Mouse (Mus musculus) cerebellum, postnatal 36 days (tissue): ENCODE data around the gene Tmc3.

Source experiments
- DNase-seq, 2 experiments: peaks; one replicate each; pipeline ENCODE4 v3.0.0; 2021 to 2022; ENCODE audit warnings: mixed read lengths in 2 of 2

The Tmc3 gene

GRCm38 (mm10) chr7:83598997-83599912 lies 14.5 kb downstream of the Tmc3 start:
- no peak for DNase-seq

DNA sequence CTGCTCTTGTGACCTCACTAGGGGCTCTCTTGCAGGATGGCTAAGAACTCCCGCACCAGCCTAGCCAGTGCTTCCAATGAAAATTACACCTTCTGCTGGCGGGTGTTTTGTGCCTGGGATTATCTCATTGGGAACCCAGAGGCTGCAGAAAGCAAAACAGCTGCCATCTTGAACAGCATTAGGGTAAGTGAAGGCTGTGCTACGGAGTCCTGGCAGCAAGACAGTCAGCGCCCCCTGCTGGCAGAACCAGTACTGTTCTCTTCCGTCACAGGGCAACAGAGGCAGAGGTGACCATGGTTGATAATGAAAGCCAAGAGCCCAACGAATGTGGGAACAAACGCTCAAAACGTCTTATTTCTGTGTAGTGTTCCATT lies 15.2 kb downstream of the Tmc3 start:
- DNase-seq, result peak; percentile 43 to 53

- no peak for DNase-seq
Observed at GRCm38 (mm10) chr7:83604180-83604944, 19.6 kb downstream of the Tmc3 start.

DNA sequence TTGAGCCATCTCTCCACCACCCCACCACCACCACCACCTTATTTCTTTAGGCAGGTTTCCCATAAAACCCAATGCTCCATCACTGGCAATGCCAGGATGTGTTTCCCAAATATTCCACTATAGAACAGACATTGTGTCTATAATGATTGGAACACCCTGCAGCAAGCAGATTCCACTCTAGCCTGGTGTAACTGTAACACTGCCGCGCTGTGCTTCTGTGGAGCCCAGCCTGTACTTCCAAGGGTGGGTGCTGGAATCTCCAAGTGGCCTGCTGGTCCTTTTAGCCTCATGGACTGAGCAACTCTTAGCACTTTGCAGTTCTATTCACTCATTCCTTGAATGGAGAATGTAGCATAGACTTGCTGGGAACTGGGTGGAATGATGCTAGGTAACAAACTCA lies 22.1 kb downstream of the Tmc3 start:
- no peak for DNase-seq

- no peak for DNase-seq
Observed at GRCm38 (mm10) chr7:83609891-83610290, 25.2 kb downstream of the Tmc3 start.

DNA sequence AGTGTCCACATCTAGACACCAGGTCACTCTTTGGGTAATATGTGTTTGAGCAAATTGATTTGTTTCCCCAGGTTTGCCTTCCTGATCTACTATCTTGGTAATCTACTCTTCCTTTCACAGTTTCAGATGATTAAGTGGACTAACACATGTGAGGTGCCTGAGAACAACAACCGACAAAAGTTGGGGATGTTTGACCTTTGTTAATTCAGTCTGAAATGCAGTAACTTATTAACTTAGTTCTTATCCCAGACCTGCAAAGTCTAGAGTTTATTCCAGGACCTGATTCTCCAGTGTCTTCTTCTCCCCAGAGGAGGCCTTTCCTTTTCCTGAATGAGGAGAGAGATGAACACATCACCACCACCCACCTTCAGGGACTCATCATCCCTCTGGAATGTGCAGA lies 27.2 kb downstream of the Tmc3 start:
- no peak for DNase-seq

- no peak for DNase-seq
Observed at GRCm38 (mm10) chr7:83615272-83615671, 30.5 kb downstream of the Tmc3 start.

GRCm38 (mm10) chr7:83615815-83616214 lies 31.1 kb downstream of the Tmc3 start:
- no peak for DNase-seq

- DNase-seq, result no peak
Observed at GRCm38 (mm10) chr7:83616268-83616667, 31.5 kb downstream of the Tmc3 start.

DNA sequence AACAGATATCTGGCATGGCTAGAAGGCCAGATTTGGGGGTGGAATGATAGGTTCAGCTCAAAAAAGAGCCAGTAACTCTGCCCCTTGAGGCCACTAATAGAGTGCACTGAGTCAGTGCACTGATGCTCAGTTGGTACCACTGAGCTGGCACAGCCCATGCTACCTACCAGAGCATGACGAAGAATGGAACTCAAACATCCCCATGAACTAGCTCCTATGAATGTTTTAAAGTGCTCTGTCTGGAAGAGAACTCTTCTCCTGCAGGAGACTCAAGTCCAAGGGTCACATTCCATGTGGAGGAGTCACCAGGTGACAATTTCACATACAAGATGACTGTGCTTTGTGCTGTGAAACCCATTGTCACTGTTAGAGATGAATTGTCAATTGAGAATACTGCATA lies 34.0 kb downstream of the Tmc3 start:
- no peak for DNase-seq

GRCm38 (mm10) chr7:83622582-83622981 lies 37.9 kb downstream of the Tmc3 start:
- no peak for DNase-seq

DNA sequence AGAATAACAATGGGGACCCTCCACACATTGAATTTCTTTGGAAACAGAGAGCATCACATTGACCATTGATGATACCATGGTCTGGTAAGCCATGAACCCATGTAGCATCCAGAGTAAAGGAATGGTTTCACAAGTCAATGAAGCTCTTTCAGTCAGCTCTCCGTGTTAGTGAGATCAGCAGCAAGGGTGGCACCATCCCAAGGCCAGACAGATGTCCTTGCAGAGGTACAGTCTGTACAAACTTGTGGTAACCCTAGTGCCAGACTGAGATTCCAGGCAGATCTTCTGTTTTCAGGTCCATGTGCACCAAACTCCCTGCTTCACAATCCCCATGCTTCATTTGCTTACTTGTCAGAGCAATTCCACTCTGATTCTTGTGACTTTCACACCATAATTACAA lies 39.3 kb downstream of the Tmc3 start:
- DNase-seq, result no peak

GRCm38 (mm10) chr7:83626557-83627257 lies 42.0 kb downstream of the Tmc3 start:
- no peak for DNase-seq

DNA sequence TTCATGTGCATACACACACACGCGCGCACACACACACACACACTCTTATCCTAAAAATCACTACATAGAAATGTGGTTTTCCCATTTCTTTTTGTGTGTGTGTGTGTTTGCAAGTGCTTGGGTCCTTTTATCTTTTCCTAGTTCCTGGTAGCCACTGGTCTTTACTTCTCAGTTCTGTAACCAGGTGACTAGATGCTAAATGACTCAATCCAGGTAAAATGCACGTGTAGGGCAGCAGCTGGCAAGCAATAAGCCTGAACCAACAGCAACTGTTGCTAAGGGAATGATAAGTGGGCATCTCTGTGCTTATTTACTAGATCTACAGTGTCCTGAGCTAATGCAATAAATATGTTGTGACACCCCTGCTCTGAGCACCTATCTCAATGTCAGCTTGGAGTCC lies 42.6 kb downstream of the Tmc3 start:
- DNase-seq, result no peak

DNA sequence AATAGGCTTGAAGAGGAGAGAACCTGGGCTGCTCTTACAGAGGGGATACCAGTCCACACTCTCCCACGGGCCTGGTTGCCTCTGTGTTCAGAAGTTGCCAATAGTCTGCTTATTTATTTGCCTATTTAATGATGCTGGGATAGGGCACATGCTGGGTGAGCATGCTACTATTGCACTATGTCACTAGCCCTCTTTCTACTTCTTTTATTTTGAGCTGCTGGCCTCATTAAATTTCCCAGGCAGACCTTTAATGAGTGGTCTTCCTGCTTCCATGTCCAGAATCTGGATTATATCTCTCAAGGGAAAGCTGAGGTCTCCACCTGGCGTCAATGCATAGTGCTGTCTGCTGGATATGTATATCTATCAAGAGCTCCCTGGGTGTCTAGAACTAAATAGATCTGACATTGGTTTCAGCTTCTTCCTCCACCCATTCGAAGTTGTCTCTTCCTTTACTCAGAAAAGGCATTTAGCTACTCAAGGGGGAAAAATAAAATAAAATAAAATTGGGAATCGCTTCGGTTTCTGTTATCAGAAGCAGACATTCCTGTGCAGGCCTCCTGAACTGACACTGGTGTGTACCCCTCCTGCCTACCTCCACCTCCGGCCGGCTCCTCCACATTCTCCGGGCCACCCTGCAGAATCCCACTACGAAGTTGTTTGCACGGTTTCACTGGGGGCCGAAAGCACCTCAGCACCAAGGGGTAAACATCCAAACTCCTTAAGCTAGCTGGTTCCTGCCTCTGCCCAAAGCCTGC lies 46.5 kb downstream of the Tmc3 start:
- DNase-seq, result peak in 1 of 2 experiments; percentile 13

- DNase-seq, result peak; percentile 85 to 89
Observed at GRCm38 (mm10) chr7:83631828-83632681, 47.3 kb downstream of the Tmc3 start, which contains the start of gene Stard5. Stard5 (plus strand) TSS chr7:83631959.

DNA sequence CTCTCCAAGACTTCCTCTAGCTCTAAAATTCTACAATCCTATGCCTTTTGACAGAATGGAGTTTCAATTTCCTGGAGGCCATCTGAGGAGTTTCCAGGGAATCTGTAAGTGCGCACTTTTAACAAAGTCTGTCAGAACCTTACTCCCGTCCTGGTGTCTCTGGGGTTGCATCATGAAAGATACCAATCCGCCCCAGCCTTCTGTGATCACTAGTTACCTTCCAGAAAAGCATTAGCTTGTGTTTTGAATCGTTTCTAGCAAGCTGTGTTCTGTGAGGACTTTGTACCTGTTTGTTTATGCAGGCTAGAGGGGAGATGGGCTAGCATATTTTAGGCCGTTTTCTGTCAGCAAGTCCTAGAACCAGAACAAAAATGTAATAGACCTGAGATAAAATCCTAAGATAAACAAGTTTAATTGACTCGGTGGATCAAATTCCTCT lies 48.0 kb downstream of the Tmc3 start:
- peak in 1 of 2 experiments; percentile 5 for DNase-seq

DNA sequence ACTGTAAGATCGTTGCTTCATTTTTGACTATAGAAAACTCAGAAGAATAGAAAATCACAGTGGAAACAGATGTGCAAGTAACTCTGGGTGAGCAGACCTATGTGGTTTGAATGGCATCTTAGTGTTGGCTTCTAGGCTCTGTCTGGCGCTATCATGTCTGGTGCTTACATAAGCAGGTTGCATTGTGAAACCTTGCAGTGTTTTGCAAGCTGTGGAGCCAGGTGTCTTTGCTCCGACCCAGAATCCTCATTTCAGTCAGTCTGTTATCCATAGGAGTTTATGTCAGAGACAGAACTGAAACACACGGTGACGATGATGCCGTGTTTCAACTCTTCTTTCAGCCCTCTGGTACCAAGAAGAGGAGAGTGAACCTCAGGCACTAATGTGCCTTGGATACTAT lies 49.1 kb downstream of the Tmc3 start:
- no peak for DNase-seq

GRCm38 (mm10) chr7:83635726-83636125 lies 51.0 kb downstream of the Tmc3 start:
- peak in 1 of 2 experiments; percentile 11 for DNase-seq

GRCm38 (mm10) chr7:83636425-83636824 lies 51.7 kb downstream of the Tmc3 start:
- peak in 1 of 2 experiments; percentile 43 for DNase-seq
